In genomic region chr12:43123160-43123559, GRCm38 (mm10) we compare ENCODE assay signal across 34 mouse cellular contexts.
"Had no signal": no experiment of that assay in that cellular context is flagged by ENCODE, and none has a peak within 500 bp of the region (broad histone marks: within the 10 kb centered on the region; RNA-seq: fewer than 3 reads in every experiment).

No protein-coding gene starts in this region.

- ATAC-seq: hindbrain, postnatal 0 days; inflammation-experienced regulatory T-cells, adult 6 months; intestine, embryonic 15.5 days; intestine, embryonic 16.5 days; intestine, postnatal 0 days had no signal

- H3K27me3 ChIP-seq: heart, embryonic 12.5 days; heart, embryonic 13.5 days; heart, embryonic 15.5 days; hindbrain, embryonic 12.5 days; hindbrain, embryonic 13.5 days; hindbrain, embryonic 15.5 days; intestine, embryonic 15.5 days; kidney, embryonic 15.5 days had no signal

- H3K4me3 ChIP-seq: heart, embryonic 12.5 days; heart, embryonic 13.5 days; heart, embryonic 15.5 days; hindbrain, embryonic 10.5 days; hindbrain, embryonic 12.5 days; hindbrain, embryonic 13.5 days; hindbrain, embryonic 15.5 days; intestine, embryonic 15.5 days; kidney, embryonic 15.5 days; layer of hippocampus, adult 2 months; left cerebral cortex, adult 2 months had no signal

- H3K4me1 ChIP-seq: heart, embryonic 12.5 days; heart, embryonic 13.5 days; heart, embryonic 15.5 days; hindbrain, embryonic 10.5 days; hindbrain, embryonic 12.5 days; hindbrain, embryonic 13.5 days; hindbrain, embryonic 15.5 days; intestine, embryonic 15.5 days; kidney, embryonic 15.5 days had no signal

- H3K4me2 ChIP-seq: heart, embryonic 11.5 days; heart, embryonic 12.5 days; heart, embryonic 13.5 days; heart, embryonic 15.5 days; hindbrain, embryonic 12.5 days; hindbrain, embryonic 13.5 days; hindbrain, embryonic 14.5 days; hindbrain, embryonic 15.5 days; intestine, embryonic 15.5 days; kidney, embryonic 15.5 days had no signal

- DNase-seq: heart, postnatal 10 days; heart, postnatal 14 days; heart, postnatal 36 days; heart, postnatal 4 days; kidney, adult 11 months; kidney, adult 18-20 months; kidney, adult 2 months; kidney, adult 8-10 months; kidney, adult 9 months; kidney, postnatal 10 days; kidney, postnatal 14 days; kidney, postnatal 25 days; kidney, postnatal 36 days; kidney, postnatal 4 days; layer of hippocampus, adult 9-11 months; layer of hippocampus, postnatal 36 days had no signal

- H3K9ac ChIP-seq: heart, embryonic 12.5 days; heart, embryonic 13.5 days; heart, embryonic 15.5 days; hindbrain, embryonic 12.5 days; hindbrain, embryonic 13.5 days; hindbrain, embryonic 14.5 days; hindbrain, embryonic 15.5 days; intestine, embryonic 15.5 days; kidney, embryonic 15.5 days had no signal

- H3K9me3 ChIP-seq: heart, embryonic 12.5 days; heart, embryonic 13.5 days; heart, embryonic 15.5 days; hindbrain, embryonic 10.5 days; hindbrain, embryonic 12.5 days; hindbrain, embryonic 13.5 days; hindbrain, embryonic 15.5 days; intestine, embryonic 15.5 days; kidney, embryonic 15.5 days had no signal

- H3K36me3 ChIP-seq: heart, embryonic 12.5 days; heart, embryonic 13.5 days; heart, embryonic 15.5 days; hindbrain, embryonic 10.5 days; hindbrain, embryonic 12.5 days; hindbrain, embryonic 13.5 days; hindbrain, embryonic 15.5 days; intestine, embryonic 15.5 days; kidney, embryonic 15.5 days had no signal

- H3K27ac ChIP-seq: heart, embryonic 13.5 days; heart, embryonic 15.5 days; hindbrain, embryonic 10.5 days; hindbrain, embryonic 12.5 days; hindbrain, embryonic 13.5 days; hindbrain, embryonic 14.5 days; hindbrain, embryonic 15.5 days; hindbrain, postnatal 0 days; intestine, embryonic 15.5 days; kidney, embryonic 15.5 days; kidney, postnatal 0 days; layer of hippocampus, adult 2 months; left cerebral cortex, adult 2 months had no signal
